Mouse (Mus musculus): ENCODE measurements around the gene Tpsg1.

DNA sequence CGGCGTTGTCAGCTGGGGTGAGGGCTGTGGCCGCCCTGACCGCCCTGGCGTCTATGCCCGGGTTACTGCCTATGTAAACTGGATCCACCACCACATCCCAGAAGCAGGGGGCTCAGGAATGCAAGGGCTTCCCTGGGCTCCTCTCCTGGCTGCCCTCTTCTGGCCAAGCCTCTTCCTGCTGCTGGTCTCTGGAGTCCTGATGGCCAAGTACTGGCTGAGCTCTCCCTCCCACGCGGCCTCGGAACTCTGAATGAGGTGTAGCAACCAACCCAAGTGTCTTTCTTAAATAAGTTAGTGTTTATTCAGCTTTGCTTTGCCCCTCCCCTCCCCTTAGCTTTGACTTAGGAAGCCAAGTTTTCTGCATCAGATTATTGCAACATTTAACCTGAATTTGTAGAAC, 4.9 kb downstream of the Tpsg1 start:
- TF ChIP-seq CTCF (IDR thresholded peaks at IDR 0.05; ENCODE audit: low read depth, low read length) = peak; percentile 26
- no peak for TF ChIP-seq EP300 (IDR thresholded peaks at IDR 0.05; ENCODE audit: insufficient read depth, low read depth, low read length)
- TF ChIP-seq POLR2A (IDR thresholded peaks at IDR 0.05; ENCODE audit: insufficient read depth, low read length) = no peak

Data from ES-Bruce4 (cell line).